8 mouse cellular contexts compared by ENCODE assay signal in genomic region chr10:75456061-75456831, GRCm38 (mm10). TPM values are rescaled to one million over a fixed set of nuclear protein-coding genes. Genes with fewer than 3 reads are reported as not detected.
A peak's percentile ranks its signal among the peaks of the same experiment; 100 is the strongest.
DNase-seq lines count a peak whose midpoint lies in the region; ATAC-seq and TF ChIP-seq lines count a peak whose summit lies in the region.
"Not testable (repeated sequence)": the region's sequence is repeated elsewhere in the genome, so short reads cannot be mapped to it uniquely, and the experiment has no call there.

No protein-coding gene starts in this region.

- H3K9ac ChIP-seq in forebrain, embryonic 16.5 days (replicated peaks; ENCODE audit: low read depth, low read length); heart, embryonic 11.5 days (ENCODE audit: low read depth, low read length); intestine, embryonic 16.5 days (ENCODE audit: low read depth, low read length); limb, embryonic 13.5 days; neural tube, embryonic 13.5 days: not testable (repeated sequence)

- not testable (repeated sequence) for TF ChIP-seq POLR2A in brain, embryonic 14.5 days (IDR thresholded peaks at IDR 0.05; ENCODE audit: borderline replicate concordance, extremely low read depth, insufficient read depth, insufficient read length, poor library complexity, severe bottlenecking)

- H3K27me3 ChIP-seq in forebrain, embryonic 16.5 days (replicated peaks; ENCODE audit: control insufficient read depth, insufficient read depth, low read length); heart, embryonic 11.5 days (ENCODE audit: control insufficient read depth, insufficient read depth, low read length); intestine, embryonic 16.5 days (replicated peaks; ENCODE audit: control insufficient read depth, insufficient read depth, low read length); limb, embryonic 13.5 days; neural tube, embryonic 13.5 days: not testable (repeated sequence)

- TF ChIP-seq CTCF in brain, embryonic 14.5 days (IDR thresholded peaks at IDR 0.05; ENCODE audit: borderline replicate concordance, extremely low read depth, insufficient read depth, insufficient read length): not testable (repeated sequence)

- not testable (repeated sequence) for H3K4me1 ChIP-seq in forebrain, embryonic 16.5 days (replicated peaks; ENCODE audit: control insufficient read depth, insufficient read depth, low read length); heart, embryonic 11.5 days (ENCODE audit: control insufficient read depth, insufficient read depth, low read length); intestine, embryonic 16.5 days (ENCODE audit: control insufficient read depth, insufficient read depth, low read length); limb, embryonic 13.5 days
- peaks cover 13% of the 10 kb centered on the region for H3K4me1 ChIP-seq in neural tube, embryonic 13.5 days (replicated peaks)

- 60% methylated on average over 11 of the region's 18 CpGs for WGBS in forebrain, embryonic 16.5 days
- WGBS in heart, embryonic 11.5 days (ENCODE audit: insufficient replicate concordance): 57% methylated on average over 11 of the region's 18 CpGs
- 59% methylated on average over 11 of the region's 18 CpGs for WGBS in intestine, embryonic 16.5 days
- WGBS in limb, embryonic 13.5 days: 80% methylated on average over 11 of the region's 18 CpGs
- WGBS in neural tube, embryonic 13.5 days: 62% methylated on average over 12 of the region's 18 CpGs

- not testable (repeated sequence) for H3K36me3 ChIP-seq in forebrain, embryonic 16.5 days (ENCODE audit: control insufficient read depth, insufficient read depth); heart, embryonic 11.5 days (ENCODE audit: control insufficient read depth, insufficient read depth, low read length); intestine, embryonic 16.5 days (ENCODE audit: control insufficient read depth, insufficient read depth, low read length); limb, embryonic 13.5 days; neural tube, embryonic 13.5 days

- H3K27ac ChIP-seq in forebrain, embryonic 16.5 days (ENCODE audit: low read length); intestine, embryonic 16.5 days (ENCODE audit: low read length); limb, embryonic 13.5 days; neural tube, embryonic 13.5 days (replicated peaks): not testable (repeated sequence)
- H3K27ac ChIP-seq in heart, embryonic 11.5 days (ENCODE audit: low read depth, low read length): peak overlapping the region; percentile 54; the same call in 1 of the 2 replicates

- H3K9me3 ChIP-seq in forebrain, embryonic 16.5 days (ENCODE audit: control insufficient read depth, low read length); heart, embryonic 11.5 days (replicated peaks; ENCODE audit: control insufficient read depth, low read length); intestine, embryonic 16.5 days (ENCODE audit: control insufficient read depth, low read length); limb, embryonic 13.5 days; neural tube, embryonic 13.5 days: not testable (repeated sequence)

- H3K4me2 ChIP-seq in forebrain, embryonic 16.5 days (ENCODE audit: low read length); heart, embryonic 11.5 days; intestine, embryonic 16.5 days (ENCODE audit: low read depth, low read length); limb, embryonic 13.5 days (replicated peaks); neural tube, embryonic 13.5 days: not testable (repeated sequence)

- peak; percentile 91 for ATAC-seq in forebrain, embryonic 16.5 days
- peak; percentile 76 for ATAC-seq in heart, embryonic 11.5 days (replicated peaks; ENCODE audit: insufficient number of reproducible peaks, low FRiP score, low TSS enrichment)
- ATAC-seq in intestine, embryonic 16.5 days: peak; percentile 77
- 0 out of 2 replicates have a peak, but pooled peaks have one; percentile 32 for ATAC-seq in limb, embryonic 13.5 days (ENCODE audit: low FRiP score, low read depth)
- ATAC-seq in neural tube, embryonic 13.5 days (ENCODE audit: low read depth): peak; percentile 72

- peak; percentile 42 for DNase-seq in brain, embryonic 14.5 days (ENCODE audit: low read depth)
- DNase-seq in heart, postnatal 4 days: peak; percentile 35
- peak; percentile 41 for DNase-seq in testis, postnatal 10 days (ENCODE audit: low spot score)

- H3K4me3 ChIP-seq in forebrain, embryonic 16.5 days (replicated peaks; ENCODE audit: low read length); heart, embryonic 11.5 days (ENCODE audit: low read depth, low read length); intestine, embryonic 16.5 days (ENCODE audit: low read length); limb, embryonic 13.5 days; neural tube, embryonic 13.5 days: not testable (repeated sequence)

RNA-seq across cellular contexts. Expression of gene Upb1, which starts 55.3 kb away (rescaled TPM):
- polyA plus RNA-seq in brain, embryonic 14.5 days (2012; rRNA removed): 0.04 TPM in 1 of 2 replicates, not detected in the other
- 0.10 TPM in 1 of 2 replicates, not detected in the other for polyA plus RNA-seq in forebrain, embryonic 16.5 days (2015; fragmentation: Nextera tagmentation; extraction: Ambion mirVana)
- polyA plus RNA-seq in heart, embryonic 11.5 days (2014; fragmentation: Nextera tagmentation; extraction: Ambion mirVana): 0.39 and 0.46 TPM in 2 replicates
- total RNA-seq in heart, postnatal 4 days (2021): under 1 TPM; 0.54 to 0.60 TPM
- polyA plus RNA-seq in intestine, embryonic 16.5 days (2015; fragmentation: Nextera tagmentation; extraction: Ambion mirVana): 0.98 and 1.8 TPM in 2 replicates
- 0.57 and 0.67 TPM in 2 replicates for polyA plus RNA-seq in limb, embryonic 13.5 days (2015; fragmentation: Nextera tagmentation; extraction: Ambion mirVana)
- not detected in 2 replicates for polyA plus RNA-seq in neural tube, embryonic 13.5 days (2015; fragmentation: Nextera tagmentation; extraction: Ambion mirVana)

Comparison
In these comparisons a context has a peak if more than half of its experiments do, and no peak if none do; other contexts are left out.
1. ATAC-seq: peak in every context shown above with its lines; median percentile 91 in forebrain, embryonic 16.5 days; 77 in intestine, embryonic 16.5 days; 76 in heart, embryonic 11.5 days; 72 in neural tube, embryonic 13.5 days; 32 in limb, embryonic 13.5 days.